Mouse (Mus musculus) spleen, postnatal 14 days (tissue): ENCODE results near the gene Ss18l2.

ENCODE experiments used
- DNase-seq, 2 experiments: peaks; one replicate each; pipeline ENCODE4 v3.0.0; 2021 to 2022; ENCODE audit warnings: low spot score in 2 of 2

Gene Ss18l2

DNA sequence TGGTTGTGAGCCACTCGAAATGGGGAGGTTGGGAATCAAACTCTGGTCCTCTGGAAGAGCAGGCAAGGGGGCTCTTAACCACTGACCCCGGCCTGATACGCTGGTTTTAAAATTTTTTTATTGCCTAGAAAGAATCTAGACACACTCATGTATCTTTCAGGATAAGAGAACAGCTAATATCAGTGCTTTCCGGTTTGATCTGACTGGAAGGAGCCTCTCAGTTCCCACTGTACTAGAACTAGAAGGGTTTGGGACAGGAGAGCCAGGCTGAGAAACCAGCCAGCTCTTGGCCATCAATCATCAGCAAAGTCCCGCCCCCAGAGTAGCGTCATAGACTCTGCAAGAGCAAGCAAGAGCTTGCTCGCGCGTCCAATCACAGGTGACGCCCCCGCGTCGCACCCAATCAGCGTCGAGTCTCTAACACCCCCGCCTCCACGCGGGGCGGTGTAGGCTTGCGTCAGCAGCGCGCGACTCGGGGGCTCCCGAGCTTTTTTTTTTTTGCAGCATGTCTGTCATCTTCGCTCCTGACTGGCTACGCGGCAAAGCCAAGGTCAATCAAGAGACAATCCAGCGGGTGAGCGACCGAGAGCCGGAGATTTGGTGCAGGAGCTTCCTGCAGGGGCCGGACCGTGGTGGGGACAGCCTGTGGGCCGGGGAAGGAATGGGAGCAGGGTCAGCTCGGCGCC, at the start of gene Ss18l2:
Gene Ss18l2, plus strand, starts transcription at position 432 of the 686 bp plus-strand sequence.
- peak; percentile 93 to 97 for DNase-seq

DNA sequence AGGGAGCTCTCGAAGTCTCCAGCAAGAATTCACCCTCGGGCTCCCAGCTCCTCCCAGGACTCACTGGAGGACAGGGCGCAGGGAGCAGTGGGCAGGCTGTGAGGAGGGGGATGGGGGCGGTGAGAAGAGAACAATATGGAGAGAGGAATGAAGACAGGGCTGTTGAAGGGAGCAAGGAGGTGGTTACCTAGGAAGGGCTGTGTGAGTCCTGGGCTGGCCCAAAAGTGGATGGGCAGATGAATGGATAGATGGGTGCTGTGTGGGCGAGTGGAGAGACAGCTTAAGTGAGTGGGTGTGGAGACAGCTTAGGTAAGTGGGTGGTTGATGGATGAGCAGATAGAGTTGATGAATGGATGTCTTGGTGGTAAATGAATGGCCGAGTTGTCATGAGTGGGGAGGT, 46.7 kb upstream of the Ss18l2 start:
- no peak for DNase-seq

DNA sequence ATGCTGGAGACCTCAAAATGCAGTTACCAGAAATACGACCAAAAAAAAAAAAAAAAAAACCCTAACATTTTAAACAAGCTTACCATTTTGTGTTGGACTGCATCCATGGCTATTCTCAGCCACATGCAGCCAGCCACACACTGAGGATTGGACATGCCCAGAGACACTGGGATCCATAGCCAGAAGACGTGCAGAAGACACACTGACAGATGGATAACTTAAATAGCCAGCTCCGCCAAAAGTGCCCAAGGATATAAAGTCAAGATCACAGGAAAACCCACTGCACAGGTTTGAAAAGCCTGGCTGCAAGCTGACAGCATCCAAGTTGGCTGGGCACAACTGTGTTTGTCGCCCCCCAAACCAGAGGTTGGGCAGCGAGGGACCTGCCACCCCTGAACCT, 46.0 kb upstream of the Ss18l2 start:
- no peak for DNase-seq

DNA sequence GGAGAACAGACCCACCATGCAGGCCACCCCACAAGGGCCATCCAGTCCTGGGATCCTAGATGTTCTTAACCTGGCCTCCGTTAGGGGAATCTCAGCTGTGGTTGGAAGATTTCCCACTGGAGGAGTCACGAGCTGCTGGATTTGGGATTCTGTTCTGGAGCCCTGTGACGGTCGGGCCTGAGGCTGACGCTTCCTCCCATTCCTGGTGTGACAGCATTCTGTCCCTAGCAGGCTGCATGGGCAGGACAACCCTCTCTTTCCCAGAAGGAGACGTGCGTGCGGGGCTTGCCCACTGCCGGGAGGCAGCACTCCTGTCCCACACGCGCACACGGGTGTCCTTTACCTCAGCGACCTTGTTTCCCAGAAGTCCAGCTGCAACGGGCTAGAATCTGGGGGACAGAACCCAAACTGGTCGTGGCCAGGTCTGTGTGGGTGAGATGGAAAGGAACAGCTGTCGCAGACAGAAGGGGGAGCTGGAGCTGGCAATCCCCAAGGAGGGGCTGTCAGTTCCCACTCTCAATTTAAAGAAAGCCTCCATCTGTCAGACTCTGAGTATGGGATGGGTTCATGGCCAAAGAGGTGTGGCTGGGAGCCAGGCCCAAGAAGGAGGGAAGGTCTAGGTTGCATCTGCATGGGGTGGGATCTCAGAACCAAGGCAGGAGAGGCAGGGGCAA, 43.0 kb upstream of the Ss18l2 start:
- DNase-seq: no peak

DNA sequence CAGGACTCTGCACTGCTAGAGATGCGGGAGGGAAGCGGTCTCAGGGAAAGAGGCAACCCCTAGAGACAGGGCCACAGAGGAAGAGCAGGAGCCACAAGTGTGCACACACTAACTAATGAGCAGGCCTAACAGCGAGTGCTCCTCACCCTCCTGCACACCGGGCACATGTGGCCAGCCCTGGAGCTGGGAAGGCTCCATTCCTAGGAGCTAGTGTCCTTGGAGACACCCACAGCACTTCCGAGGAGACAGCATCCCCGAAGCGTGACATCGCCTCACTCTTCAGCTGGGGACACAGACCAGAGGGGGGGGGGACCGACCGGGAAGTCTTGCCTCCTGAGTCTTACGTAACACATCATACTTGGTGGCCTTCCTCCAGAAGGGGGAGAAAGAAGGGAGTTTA, 42.3 kb upstream of the Ss18l2 start:
- DNase-seq: no peak

DNA sequence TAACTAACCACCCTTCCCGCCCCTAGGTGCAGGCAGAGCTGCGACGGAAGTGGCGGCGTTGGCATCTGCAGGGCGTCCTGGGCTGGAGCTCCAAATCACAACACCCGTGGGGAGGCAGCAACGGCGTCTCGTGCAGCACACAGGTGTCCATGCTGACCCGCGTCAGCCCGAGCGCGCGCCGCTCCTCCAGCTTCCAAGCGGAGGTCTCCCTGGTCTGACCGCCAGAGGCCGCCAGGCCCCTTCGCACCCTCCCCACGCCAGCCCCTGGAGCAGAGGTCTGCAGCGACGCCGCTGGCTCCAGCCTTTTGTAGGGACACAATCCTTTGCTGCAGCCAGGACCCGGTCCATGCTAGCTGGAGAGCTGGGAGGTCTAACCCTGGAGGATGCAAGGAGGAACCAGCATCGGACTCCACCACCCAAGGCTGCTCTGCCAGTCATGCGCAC, 40.8 kb upstream of the Ss18l2 start:
- peak; percentile 24 to 37 for DNase-seq

DNA sequence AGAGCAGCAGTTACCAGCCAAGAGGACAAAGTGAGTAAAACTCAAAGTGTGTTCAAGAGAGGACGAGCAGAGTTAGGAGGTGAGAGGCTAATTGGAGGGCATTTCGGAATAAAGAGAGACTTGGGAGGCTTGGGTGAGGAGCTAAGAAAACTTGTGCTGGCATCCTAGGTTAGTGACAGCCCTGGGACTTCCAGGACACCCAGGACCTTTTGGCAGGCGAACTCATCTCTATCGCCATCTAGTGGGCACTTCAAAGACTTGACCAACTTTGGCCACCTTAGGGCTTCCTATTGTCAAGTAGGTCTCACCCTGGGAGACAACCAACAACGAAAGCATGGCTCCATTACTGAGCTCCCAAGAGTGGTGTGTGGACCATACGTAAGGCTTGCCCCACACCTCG, 38.8 kb upstream of the Ss18l2 start:
- no peak for DNase-seq

DNA sequence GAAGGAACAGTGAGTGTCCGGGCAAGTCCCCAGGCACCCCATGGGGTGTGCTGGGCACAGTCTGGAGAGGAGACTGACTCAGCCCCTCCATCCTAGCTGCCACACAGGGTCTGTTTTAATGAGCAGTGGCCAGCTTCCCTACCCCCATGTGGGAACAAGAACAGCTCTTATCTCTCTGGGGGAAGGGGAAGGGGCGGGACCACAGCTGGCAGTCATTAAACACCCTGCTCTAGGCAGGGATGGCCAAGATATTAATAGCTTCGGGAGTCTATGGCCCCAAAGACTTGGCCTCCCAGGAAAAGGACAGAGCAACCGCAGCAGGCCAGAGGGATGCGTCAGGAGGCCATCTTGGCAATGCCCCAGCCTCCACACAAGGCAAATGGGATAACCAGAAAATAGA, 37.8 kb upstream of the Ss18l2 start:
- DNase-seq: no peak

DNA sequence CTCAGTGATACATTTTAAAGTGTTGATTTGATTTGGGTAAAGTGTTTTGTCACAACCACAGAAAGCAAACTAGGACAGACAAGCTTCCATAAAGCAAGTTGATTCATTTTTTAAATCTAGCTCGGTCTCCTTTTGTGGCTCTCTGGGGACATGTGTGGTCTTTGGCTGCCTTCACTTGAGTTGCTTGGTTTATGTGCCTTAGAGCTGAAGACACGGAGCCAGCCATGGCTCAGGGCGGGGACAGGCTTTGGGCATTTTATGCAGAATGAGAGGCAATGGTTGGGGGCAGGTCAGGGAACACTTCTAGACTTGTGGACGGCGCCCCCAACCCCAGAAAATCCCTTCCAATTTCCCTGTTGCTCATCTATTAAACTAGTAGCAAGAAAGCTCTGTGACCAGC, 36.4 kb upstream of the Ss18l2 start:
- no peak for DNase-seq

DNA sequence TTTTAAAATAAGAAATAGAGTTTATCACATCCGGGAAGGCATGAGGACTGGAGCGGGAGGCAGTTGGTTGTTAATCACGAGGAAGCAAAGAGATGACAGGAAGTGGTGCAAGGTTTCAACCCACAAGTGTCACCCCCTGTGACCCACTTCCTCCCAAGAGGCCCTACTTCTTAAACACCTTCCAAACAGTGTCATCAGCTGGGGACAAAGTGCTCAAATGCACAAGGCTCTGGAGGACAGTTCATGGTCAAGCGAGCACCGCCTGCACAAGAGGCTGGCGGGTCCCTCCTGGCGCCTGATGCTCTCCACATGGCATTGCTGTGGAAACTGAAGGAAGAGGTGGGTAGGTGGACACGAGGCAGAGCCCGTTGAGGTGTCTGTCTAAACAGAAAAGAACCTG, 35.1 kb upstream of the Ss18l2 start:
- DNase-seq: peak; percentile 22 to 27

DNA sequence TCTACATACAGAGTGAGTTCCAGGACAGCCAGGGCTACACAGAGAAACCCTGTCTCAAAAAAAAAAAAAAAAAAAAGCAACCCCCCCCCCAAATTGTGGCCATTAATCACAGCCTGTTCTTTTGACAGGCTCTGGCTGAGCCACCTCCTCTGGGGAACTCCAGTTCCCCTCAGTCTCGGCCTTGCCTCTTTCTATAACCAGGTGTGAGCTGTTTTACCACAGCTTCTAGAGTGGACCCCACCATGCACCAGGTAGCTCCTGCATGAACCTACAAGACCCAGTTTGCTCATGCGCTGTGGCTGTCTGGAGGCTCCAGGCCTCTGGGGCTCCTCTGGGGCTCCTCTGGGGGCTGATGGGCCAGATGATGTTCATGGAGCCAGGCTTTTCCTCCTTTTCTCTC, 34.6 kb upstream of the Ss18l2 start:
- DNase-seq: no peak

DNA sequence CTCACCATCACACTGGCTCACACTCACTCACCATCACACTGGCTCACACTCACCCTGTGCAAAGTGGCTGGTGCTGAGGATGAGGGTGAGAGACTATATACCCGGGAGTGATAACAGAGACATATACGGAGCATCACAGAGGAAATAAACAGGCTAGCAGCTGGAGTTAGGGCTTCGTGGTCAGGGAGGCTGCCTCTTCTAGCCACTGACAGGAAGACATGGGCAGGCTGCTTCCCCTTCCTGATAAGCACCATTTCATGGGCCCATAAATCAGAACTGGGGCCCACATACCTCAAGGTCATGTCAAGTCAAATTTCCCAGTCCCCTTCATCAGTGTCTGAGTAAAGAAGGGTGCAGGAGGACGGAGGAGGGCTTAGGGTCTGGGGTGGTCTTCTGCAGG, 33.1 kb upstream of the Ss18l2 start:
- DNase-seq: no peak

DNA sequence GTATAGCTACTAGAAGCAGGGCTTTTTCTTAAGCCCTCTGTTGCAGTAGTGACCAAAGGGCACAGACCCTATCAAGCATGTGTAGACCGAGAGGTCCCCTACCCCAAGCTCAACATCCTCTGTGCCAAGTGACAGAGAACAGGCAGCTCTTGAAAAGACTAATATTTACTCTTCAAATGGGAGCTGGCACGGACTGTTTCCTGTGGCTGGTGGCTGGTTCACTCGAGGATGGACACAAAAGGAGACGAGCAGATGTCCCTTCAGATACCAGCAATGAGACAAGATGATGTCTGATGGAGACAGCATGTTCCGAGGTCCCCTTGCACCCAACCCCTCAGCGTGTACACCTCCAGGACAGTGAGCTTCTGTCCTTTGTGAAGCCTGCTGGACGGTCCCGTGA, 32.7 kb upstream of the Ss18l2 start:
- no peak for DNase-seq

DNA sequence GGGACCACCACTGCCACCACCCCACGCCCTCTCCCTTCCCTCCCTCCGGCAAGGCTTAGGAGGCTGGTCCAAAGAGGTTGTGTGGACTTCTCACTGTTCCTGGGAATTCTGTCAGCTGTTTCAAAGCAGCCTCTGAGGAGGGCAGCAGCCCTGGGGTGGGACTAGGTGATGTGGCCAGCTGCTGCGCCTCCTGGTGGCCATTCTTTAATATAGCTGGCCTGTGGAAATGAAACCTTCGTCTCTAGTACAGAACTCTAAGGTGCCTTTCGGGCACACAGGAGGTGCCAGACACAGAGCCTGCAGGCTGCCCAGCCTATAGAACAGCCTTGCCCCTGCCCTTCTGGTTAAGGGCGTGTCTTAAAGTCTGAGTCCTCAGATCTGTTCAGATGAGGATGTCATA, 30.6 kb upstream of the Ss18l2 start:
- peak in 1 of 2 experiments; percentile 41 for DNase-seq

DNA sequence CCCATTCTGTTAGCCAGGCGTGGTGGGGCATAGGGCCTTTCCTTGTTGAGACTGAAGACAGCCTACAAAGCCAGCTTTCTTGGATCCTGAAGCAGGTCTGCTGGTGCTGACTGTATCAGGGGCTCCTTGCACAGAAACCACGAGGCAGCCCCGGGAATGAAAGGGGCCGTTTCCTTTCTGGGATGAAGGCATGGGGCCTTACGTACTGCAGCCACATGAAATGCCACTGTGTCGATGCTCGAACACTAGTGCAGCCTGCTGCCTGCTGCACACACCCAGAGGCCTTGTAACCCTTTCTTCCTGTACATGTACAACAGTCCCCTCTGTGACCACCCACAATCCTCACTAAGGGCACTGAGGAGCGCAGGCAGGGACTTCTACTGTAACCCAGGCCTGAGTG, 28.9 kb upstream of the Ss18l2 start:
- no peak for DNase-seq

DNA sequence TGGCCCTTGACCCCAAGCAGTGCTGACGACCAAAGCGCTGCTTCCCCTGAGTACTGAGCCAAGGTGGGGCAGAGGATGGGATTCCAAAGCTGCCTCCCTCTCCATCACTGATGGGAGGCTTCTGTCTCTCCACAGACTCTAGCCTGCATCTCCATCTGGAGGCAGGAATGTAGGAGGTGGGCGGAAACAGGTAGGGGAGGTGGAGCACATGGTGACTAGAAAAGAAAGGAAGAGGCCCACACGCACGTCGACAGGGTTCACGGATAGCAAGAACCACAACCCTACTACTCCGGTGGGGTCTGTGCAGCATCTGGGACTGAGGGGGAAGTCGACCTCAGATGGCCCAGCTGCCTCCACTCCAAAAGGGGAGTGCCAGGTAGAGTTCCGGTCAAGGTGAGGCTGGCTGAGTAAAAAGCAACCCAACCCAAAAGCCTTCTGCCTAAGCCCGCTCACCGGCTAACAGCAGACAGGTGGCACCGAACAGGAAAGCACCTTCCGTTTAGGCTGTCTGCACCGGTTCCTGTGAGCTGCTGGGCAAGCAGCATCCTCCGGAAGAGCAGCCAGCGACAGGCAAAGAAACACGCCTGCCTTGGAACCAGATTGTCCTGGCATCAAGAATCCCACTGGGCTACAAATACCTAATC, 28.0 kb upstream of the Ss18l2 start:
- DNase-seq: no peak

DNA sequence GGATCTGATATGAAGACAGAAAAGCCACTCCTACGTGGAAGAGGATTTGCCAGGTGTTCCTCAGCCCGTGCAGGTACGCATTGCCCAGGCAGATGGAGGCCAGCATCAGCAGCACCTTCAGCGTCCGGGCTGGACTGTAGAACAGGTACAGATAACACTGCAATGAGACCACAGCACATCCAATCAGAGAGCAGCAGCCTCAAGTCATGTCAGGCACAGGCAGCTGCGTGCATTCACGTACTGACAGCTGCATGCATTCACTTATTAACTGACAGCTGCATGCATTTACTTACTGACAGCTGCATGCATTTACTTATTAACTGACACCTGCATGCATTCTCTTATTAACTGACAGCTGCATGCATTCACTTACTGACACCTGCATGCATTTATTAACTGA, 25.4 kb upstream of the Ss18l2 start:
- no peak for DNase-seq

DNA sequence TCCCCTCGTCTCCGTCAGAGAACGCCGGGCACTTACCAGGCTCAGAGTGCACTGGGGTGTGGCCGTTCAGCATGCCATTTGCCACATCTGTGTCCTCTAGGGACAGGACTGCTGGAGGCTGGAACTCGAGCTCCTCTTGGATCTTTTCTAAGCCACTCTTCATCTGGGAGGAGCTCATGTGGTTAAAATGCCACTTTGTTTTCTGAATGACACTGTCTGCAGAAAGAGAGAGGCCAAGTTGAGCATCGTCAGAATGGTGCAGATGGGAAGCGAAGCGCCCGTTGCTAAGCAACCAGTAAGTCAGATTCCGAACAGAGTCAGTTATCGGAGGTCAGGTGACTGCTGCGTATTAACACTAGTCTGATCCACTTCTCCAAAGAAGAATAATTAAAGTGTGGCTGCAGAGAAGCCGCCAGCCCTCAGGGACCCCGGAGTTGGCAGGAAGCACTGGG, 19.9 kb upstream of the Ss18l2 start:
- DNase-seq: no peak

DNA sequence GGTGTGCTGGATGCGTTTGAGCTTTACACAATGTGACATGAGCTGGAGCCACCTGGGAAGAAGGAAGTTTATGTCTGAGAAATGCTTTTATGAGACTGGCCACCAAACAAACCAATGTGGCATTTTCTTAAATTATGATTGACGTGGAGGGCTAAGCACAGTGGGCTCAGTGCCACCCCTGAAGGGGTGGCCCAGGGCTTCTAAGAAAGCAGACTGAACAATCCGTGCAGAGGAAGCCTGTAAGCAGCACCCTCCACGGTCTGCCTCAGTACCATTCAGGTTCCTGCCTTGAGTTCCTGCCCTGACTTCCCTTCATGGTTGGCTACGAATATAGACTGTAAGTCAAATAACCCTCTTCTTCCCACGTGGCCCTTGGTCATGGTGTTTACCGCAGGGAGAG, 19.4 kb upstream of the Ss18l2 start:
- no peak for DNase-seq

DNA sequence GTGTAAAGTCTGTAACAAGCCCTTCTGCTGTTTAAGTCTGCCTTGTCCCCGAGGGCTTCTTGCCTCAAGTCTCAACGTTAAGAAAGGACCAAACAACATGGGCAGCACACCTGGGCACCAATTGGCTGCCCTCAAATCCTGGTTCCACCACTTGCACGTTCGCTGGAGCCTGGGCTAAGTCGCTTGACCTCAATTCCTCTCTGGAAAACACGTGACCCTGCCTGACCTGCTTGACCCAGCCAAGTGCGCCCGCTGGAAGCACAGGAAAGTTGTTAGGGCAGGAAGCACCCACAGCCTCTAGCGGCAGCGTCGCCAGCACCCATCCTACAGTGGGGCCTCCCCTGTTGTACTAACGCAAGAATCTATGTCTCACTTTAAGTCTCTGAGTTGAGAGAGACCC, 15.4 kb upstream of the Ss18l2 start:
- DNase-seq: no peak

DNA sequence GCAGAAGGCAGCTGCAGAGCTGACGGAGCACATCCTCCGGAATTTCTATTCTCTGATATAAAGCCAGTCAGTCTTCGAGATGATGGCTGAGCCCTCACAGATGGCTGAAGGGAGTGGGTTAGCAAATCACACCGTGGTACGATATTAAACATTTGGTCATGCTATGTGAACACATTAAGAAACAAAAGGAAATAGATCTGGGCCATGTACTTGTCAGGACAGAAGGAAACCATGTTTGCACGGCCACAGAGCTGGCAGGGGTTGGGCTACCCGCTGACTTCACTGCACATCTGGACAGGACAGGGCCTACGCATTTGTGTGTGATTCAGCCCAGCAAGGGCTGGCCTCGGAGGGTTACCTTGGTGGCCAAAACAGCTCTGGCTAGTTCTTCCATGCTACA, 13.5 kb upstream of the Ss18l2 start:
- no peak for DNase-seq

DNA sequence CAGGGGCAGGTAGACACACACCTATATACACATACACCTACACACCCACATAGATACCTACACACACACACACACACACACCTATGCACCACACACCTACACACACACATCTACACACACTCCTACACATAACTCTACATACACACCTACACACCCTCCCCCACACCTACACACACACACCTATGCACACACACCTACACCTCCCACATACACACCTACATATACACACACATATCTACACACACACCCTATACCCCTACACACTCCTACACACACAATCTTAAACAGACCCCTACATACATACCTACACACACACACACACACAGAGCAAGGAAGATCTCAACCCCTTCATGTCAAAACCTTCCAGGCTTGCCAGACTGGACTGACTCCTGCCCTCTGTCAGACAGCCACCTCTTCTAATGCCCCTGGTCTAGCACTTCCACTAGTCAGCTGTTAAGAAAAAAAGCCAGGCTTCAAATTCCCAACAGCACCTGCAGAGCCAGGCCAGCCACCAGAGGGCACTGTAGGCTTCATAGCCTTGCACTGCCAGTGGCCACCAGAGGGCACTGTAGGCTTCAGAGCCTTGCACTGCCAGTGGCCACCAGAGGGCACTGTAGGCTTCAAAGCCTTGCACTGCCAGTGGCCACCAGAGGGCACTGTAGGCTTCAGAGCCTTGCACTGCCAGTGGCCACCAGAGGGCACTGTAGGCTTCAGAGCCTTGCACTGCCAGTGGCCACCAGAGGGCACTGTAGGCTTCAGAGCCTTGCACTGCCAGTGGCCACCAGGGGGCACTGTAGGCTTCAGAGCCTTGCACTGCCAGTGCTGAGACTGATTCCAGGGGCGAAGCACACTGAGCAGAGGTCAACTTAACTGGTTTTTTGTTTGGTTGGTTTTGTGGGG, 12.7 kb upstream of the Ss18l2 start:
- peak; percentile 50 to 70 for DNase-seq
